Mouse (Mus musculus): ENCODE results near the gene Erp44. TPM values are rescaled to one million over a fixed set of nuclear protein-coding genes. Genes with fewer than 3 reads are reported as not detected.

Gene Erp44
- total RNA-seq, 1 experiment, result 47.5 TPM

DNA sequence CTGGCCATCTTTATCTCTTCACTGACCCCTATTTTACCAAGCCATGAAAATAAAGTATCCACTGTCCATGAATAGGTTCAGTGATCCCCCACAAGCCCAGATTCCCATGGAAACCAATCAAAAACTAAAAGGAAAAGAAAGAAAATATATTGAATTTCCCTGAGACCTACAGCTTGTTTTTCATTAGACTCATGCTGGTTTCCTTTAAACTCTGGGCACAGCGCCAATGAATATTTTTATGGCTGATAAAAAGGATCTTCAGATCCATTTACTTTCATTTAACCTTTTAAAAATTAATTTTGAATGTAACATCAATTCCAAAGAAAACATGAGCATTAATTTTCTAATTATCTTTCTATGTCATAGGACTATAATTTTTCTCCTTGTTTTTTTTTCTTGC, 41.9 kb upstream of the Erp44 start:
- in situ Hi-C loops (cut with MboI; ENCODE audit: low sequenced_read_pairs in 2 of 2, unreplicated experiment in 2 of 2), result no loop called here
- no peak for TF ChIP-seq ZC3H11A (IDR thresholded peaks at IDR 0.05; ENCODE audit: borderline replicate concordance, low read depth, low read length)
- Histone ChIP-seq H3K9me3 (ENCODE audit: control insufficient read depth, insufficient read depth, low read depth, low read length) (no peaks in the 10 kb centered on the region), H3K4me1 (ENCODE audit: control insufficient read depth in 2 of 2, insufficient read depth in 2 of 2, low read length in 2 of 2, poor library complexity in 1 of 2) (no peaks in the 10 kb centered on the region), H3K9ac (ENCODE audit: insufficient read depth, low read depth, low read length, poor library complexity, severe bottlenecking) (no peak overlapping the region), H3K4me3 (ENCODE audit: insufficient read depth in 1 of 2, low read depth in 1 of 2, low read length in 2 of 2, poor library complexity in 1 of 2, severe bottlenecking in 1 of 2) (no peak overlapping the region), H3K27ac (ENCODE audit: insufficient read depth, low read depth, low read length, poor library complexity, severe bottlenecking) (no peak overlapping the region), H3K36me3 (ENCODE audit: control insufficient read depth, insufficient read depth, low read length, poor library complexity, severe bottlenecking) (no peaks in the 10 kb centered on the region)
- no peak for DNase-seq (ENCODE audit: low read depth, low spot score)

DNA sequence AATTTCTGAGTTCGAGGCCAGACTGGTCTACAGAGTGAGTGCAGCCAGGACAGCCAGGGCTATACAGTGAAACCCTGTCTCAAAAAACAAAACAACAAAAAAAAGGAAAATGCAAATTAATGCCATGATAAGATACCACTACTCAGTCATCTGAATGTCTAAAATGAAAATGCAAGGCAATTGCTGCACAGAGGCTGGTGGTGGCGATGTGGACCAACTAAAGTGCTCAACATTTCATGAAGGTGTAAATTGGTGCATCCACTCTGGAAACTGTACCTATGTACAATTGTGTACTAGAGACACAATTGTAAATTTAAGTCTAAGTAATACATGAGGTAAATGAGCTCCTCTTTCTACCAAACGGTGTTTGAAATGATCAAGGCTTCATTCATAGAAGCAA, 36.7 kb upstream of the Erp44 start:
- in situ Hi-C loops (cut with MboI; ENCODE audit: low sequenced_read_pairs in 2 of 2, unreplicated experiment in 2 of 2), result no loop called here
- H3K9me3 ChIP-seq (ENCODE audit: control insufficient read depth, insufficient read depth, low read depth, low read length), result no peaks in the 10 kb centered on the region

DNA sequence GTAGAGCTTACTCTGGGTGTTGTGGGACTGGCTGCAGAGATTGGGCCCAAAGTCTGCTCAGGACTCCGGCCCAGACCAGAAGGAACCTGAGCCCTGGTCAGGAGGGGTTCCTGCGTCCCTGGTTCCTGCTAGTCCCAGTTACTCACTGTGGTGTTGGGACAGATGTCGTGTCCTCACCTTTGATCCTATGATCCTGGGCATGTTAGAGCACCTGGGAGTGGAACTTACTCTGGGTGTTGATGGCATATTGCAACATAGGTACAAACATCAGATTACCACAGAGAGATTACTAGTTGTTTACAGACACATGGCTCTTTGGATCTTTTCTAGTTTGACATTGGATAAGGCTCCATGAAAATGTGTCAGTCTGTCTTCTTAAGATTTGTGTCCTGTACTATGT, 35.5 kb upstream of the Erp44 start:
- in situ Hi-C loops (cut with MboI; ENCODE audit: low sequenced_read_pairs in 2 of 2, unreplicated experiment in 2 of 2), result no loop called here
- no peak for DNase-seq (ENCODE audit: low read depth, low spot score)
- H3K27ac ChIP-seq (ENCODE audit: insufficient read depth, low read depth, low read length, poor library complexity, severe bottlenecking), result no peak overlapping the region
- H3K9me3 ChIP-seq (ENCODE audit: control insufficient read depth, insufficient read depth, low read depth, low read length), result no peaks in the 10 kb centered on the region
- H3K4me3 ChIP-seq (ENCODE audit: insufficient read depth in 1 of 2, low read depth in 1 of 2, low read length in 2 of 2, poor library complexity in 1 of 2, severe bottlenecking in 1 of 2), result no peak overlapping the region
- H3K36me3 ChIP-seq (ENCODE audit: control insufficient read depth, insufficient read depth, low read length, poor library complexity, severe bottlenecking), result no peaks in the 10 kb centered on the region; the same call in 1 of the 2 replicates
- H3K4me1 ChIP-seq (ENCODE audit: control insufficient read depth in 2 of 2, insufficient read depth in 2 of 2, low read length in 2 of 2, poor library complexity in 1 of 2), result no peaks in the 10 kb centered on the region
- H3K9ac ChIP-seq (ENCODE audit: insufficient read depth, low read depth, low read length, poor library complexity, severe bottlenecking), result no peak overlapping the region
- no peak for TF ChIP-seq MAFK (IDR thresholded peaks at IDR 0.05; ENCODE audit: insufficient read depth, low read depth, low read length)

More for the DNA sequence above, 36.7 kb upstream of the Erp44 start:
- TF ChIP-seq MAFK (IDR thresholded peaks at IDR 0.05; ENCODE audit: insufficient read depth, low read depth, low read length), result no peak
- TF ChIP-seq ZC3H11A (IDR thresholded peaks at IDR 0.05; ENCODE audit: borderline replicate concordance, low read depth, low read length), result no peak
- no peak for TF ChIP-seq ZNF384 (IDR thresholded peaks at IDR 0.05; ENCODE audit: low read depth, low read length)
- TF ChIP-seq HCFC1 (IDR thresholded peaks at IDR 0.05; ENCODE audit: borderline replicate concordance, insufficient read depth, low read length), result no peak
- TF ChIP-seq CHD2 (IDR thresholded peaks at IDR 0.05; ENCODE audit: low read depth, low read length), result no peak
- no peak for DNase-seq (ENCODE audit: low read depth, low spot score)
- Histone ChIP-seq H3K27ac (ENCODE audit: insufficient read depth, low read depth, low read length, poor library complexity, severe bottlenecking) (no peak overlapping the region), H3K9ac (ENCODE audit: insufficient read depth, low read depth, low read length, poor library complexity, severe bottlenecking) (no peak overlapping the region), H3K4me1 (ENCODE audit: control insufficient read depth in 2 of 2, insufficient read depth in 2 of 2, low read length in 2 of 2, poor library complexity in 1 of 2) (no peaks in the 10 kb centered on the region), H3K4me3 (ENCODE audit: insufficient read depth in 1 of 2, low read depth in 1 of 2, low read length in 2 of 2, poor library complexity in 1 of 2, severe bottlenecking in 1 of 2) (no peak overlapping the region), H3K36me3 (ENCODE audit: control insufficient read depth, insufficient read depth, low read length, poor library complexity, severe bottlenecking) (no peaks in the 10 kb centered on the region)

DNA sequence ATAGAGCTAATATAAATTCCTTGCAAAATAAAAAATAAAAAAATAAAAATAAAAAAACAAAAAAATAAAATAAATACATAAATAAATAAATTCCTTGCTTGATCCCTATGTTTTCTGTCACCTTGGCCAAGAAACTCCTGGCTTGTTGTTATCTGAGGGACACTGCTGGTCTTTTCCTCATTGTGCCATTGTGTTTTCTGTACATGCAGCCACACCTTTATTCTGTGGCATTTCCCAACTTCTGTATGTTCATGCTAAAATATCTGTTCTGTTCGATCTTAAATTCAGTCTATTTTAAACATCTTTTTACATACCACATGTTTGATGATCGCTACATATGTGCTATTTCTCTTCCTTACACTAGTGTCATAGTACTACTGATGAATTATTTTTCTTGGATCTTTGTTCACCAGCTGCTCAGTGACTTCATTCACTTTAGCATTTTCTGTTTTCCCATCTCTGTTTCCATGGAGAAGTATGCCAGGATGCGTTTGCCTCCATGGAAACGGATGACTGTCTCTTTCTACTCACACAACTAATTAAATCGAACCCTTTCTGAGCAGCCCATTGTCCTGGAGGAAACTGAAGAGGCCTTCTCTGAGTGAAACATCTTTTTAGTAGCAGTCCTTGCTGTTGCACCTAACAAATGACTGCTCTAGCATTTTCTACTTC, 7.9 kb upstream of the Erp44 start:
- H3K9me3 ChIP-seq (ENCODE audit: control insufficient read depth, insufficient read depth, low read depth, low read length), result no peaks in the 10 kb centered on the region
- H3K36me3 ChIP-seq (ENCODE audit: control insufficient read depth, insufficient read depth, low read length, poor library complexity, severe bottlenecking), result no peaks in the 10 kb centered on the region
- in situ Hi-C loops (cut with MboI; ENCODE audit: low sequenced_read_pairs in 2 of 2, unreplicated experiment in 2 of 2), result no loop called here
- H3K9ac ChIP-seq (ENCODE audit: insufficient read depth, low read depth, low read length, poor library complexity, severe bottlenecking), result no peak overlapping the region
- H3K4me1 ChIP-seq (ENCODE audit: control insufficient read depth in 2 of 2, insufficient read depth in 2 of 2, low read length in 2 of 2, poor library complexity in 1 of 2), result no peaks in the 10 kb centered on the region
- H3K4me3 ChIP-seq (ENCODE audit: insufficient read depth in 1 of 2, low read depth in 1 of 2, low read length in 2 of 2, poor library complexity in 1 of 2, severe bottlenecking in 1 of 2), result no peak overlapping the region
- no peak for TF ChIP-seq CHD2 (IDR thresholded peaks at IDR 0.05; ENCODE audit: low read depth, low read length)
- TF ChIP-seq ZC3H11A (IDR thresholded peaks at IDR 0.05; ENCODE audit: borderline replicate concordance, low read depth, low read length), result no peak
- TF ChIP-seq MAFK (IDR thresholded peaks at IDR 0.05; ENCODE audit: insufficient read depth, low read depth, low read length), result no peak
- no peak for TF ChIP-seq HCFC1 (IDR thresholded peaks at IDR 0.05; ENCODE audit: borderline replicate concordance, insufficient read depth, low read length)
- no peak for TF ChIP-seq ZNF384 (IDR thresholded peaks at IDR 0.05; ENCODE audit: low read depth, low read length)
- H3K27ac ChIP-seq (ENCODE audit: insufficient read depth, low read depth, low read length, poor library complexity, severe bottlenecking), result no peak overlapping the region
- no peak for DNase-seq (ENCODE audit: low read depth, low spot score)

DNA sequence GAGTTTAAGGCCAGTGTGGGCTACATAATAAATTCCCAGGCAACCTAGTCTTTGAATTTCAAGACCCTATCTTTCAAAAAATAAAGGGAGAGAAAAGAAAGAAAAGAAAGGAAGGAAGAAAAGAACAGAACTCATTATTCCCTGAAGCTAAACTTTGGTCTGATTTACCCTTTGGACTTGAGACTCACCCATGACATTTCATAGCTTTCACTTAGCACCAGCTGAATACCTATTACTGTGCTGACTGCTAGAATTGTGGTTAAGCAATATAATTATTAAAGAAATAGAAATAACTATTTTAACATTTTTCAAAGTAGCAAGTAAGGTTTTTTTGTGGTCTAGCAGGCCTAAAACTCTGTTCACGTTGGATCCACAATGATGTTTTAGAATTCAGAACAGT, 1.8 kb upstream of the Erp44 start:
- in situ Hi-C loops (cut with MboI; ENCODE audit: low sequenced_read_pairs in 2 of 2, unreplicated experiment in 2 of 2), result no loop called here
- H3K9me3 ChIP-seq (ENCODE audit: control insufficient read depth, insufficient read depth, low read depth, low read length), result no peaks in the 10 kb centered on the region

More for the DNA sequence above, 1.8 kb upstream of the Erp44 start:
- Histone ChIP-seq H3K4me3 (ENCODE audit: insufficient read depth in 1 of 2, low read depth in 1 of 2, low read length in 2 of 2, poor library complexity in 1 of 2, severe bottlenecking in 1 of 2) (no peak overlapping the region), H3K4me1 (ENCODE audit: control insufficient read depth in 2 of 2, insufficient read depth in 2 of 2, low read length in 2 of 2, poor library complexity in 1 of 2) (peaks cover 0 to 2% of the 10 kb centered on the region in 2 experiments; a peak in 1 of 4 replicates), H3K27ac (ENCODE audit: insufficient read depth, low read depth, low read length, poor library complexity, severe bottlenecking) (no peak overlapping the region), H3K36me3 (ENCODE audit: control insufficient read depth, insufficient read depth, low read length, poor library complexity, severe bottlenecking) (no peaks in the 10 kb centered on the region), H3K9ac (ENCODE audit: insufficient read depth, low read depth, low read length, poor library complexity, severe bottlenecking) (no peak overlapping the region)
- DNase-seq (ENCODE audit: low read depth, low spot score), result no peak
- no peak for TF ChIP-seq MAFK (IDR thresholded peaks at IDR 0.05; ENCODE audit: insufficient read depth, low read depth, low read length)

All from ES-E14 (cell line).